Mouse (Mus musculus): Measurements from ENCODE around the gene Arvcf. TPM values are rescaled to one million over a fixed set of nuclear protein-coding genes. Genes with fewer than 3 reads are reported as not detected.
A peak's percentile ranks its signal among the peaks of the same experiment; 100 is the strongest.

Gene Arvcf
- total and polyA plus RNA-seq, 3 experiments, result 9.1 to 14.5 TPM; not detected in 1

DNA sequence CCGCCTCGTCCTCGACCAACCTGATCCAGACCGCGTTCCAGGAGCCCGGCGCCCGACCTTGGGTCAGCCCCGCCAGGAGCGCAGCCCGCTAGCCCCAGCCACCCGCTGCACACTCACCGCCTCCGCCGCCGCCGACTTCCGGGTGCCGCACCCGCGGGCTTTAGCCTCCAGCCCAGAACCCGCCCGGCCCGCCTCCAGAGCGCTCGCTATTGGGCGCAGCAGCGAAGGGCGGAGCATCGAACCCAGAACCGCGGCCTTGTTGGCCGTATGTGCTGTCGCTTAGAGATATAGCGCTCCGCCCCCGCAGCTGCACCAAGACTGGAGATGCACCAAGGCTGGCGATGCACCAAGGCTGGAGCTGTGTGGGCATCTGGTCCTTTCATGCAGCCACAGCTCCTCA lies 4.2 kb upstream of the Arvcf start (continued):
- TF ChIP-seq POLR2AphosphoS5 (IDR thresholded peaks at IDR 0.05; ENCODE audit: borderline replicate concordance, low read depth, low read length), result no peak
- peak in 1 of 2 experiments; percentile 30; a peak in 1 of 4 replicates for TF ChIP-seq EP300 (IDR thresholded peaks at IDR 0.05; ENCODE audit: low read depth in 1 of 2, low read length in 2 of 2)
- TF ChIP-seq HCFC1 (IDR thresholded peaks at IDR 0.05; ENCODE audit: low read depth, low read length), result peak; percentile 69
- no peak for TF ChIP-seq KAT2A (conservative IDR thresholded peaks at IDR 0.05; ENCODE audit: low read depth, low read length)
- TF ChIP-seq USF2 (IDR thresholded peaks at IDR 0.05; ENCODE audit: borderline replicate concordance in 1 of 2, insufficient read depth in 1 of 2, low read depth in 1 of 2, low read length in 2 of 2), result no peak
- peak; percentile 86; the same call in 1 of the 2 replicates for TF ChIP-seq POLR2AphosphoS2 (IDR thresholded peaks at IDR 0.05; ENCODE audit: low read length)
- TF ChIP-seq ELF1 (IDR thresholded peaks at IDR 0.05; ENCODE audit: low read depth, low read length), result peak; percentile 99
- TF ChIP-seq SIN3A (IDR thresholded peaks at IDR 0.05; ENCODE audit: low read length), result peak; percentile 80
- TF ChIP-seq UBTF (IDR thresholded peaks at IDR 0.05; ENCODE audit: borderline replicate concordance, insufficient read depth, low read depth, low read length), result no peak
- TF ChIP-seq MAFK (IDR thresholded peaks at IDR 0.05; ENCODE audit: borderline replicate concordance, low read depth, low read length), result no peak
- peak; percentile 60; the same call in 1 of the 2 replicates for TF ChIP-seq ZMIZ1 (IDR thresholded peaks at IDR 0.05; ENCODE audit: low read depth, low read length)

DNA sequence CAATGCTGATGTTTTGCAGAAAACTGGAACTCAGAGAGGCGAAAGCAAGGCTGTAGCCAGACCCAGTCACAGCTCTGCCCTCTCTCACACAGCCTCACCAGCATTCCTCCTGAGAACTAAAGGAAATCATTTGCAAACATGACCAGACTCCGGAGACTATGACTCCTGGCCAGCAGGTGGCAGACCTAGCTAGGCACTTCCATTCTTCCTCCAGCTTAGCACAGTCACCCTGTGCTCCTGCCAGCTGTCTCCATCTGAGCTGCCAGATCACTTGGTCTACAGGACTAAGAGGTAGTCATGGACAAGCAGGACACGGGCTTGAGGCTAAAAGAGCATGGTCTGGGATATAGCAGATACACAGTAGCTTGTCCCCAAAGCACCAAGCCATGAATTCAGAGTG lies 2.7 kb upstream of the Arvcf start:
- Histone ChIP-seq H3K27ac (ENCODE audit: control insufficient read depth, low read depth, low read length) (no peak overlapping the region), H3K36me3 (ENCODE audit: control insufficient read depth in 1 of 2, insufficient read depth in 2 of 2, low read length in 2 of 2) (peaks cover 0 to 21% of the 10 kb centered on the region in 2 experiments; a peak in 2 of 4 replicates), H3K4me1 (ENCODE audit: control insufficient read depth in 1 of 2, insufficient read depth in 2 of 2, low read length in 2 of 2) (peaks cover 9 to 15% of the 10 kb centered on the region in 2 experiments), H3K9ac (ENCODE audit: control insufficient read depth, low read depth, low read length, poor library complexity, severe bottlenecking) (no peak overlapping the region), H3K27me3 (ENCODE audit: control insufficient read depth in 1 of 2, insufficient read depth in 2 of 2, low read length in 2 of 2) (no peaks in the 10 kb centered on the region), H3K4me3 (ENCODE audit: control insufficient read depth in 1 of 2, insufficient read depth in 1 of 2, low read depth in 2 of 2, low read length in 2 of 2) (no peak overlapping the region), H3K79me2 (ENCODE audit: control insufficient read depth, insufficient read depth, low read length, poor library complexity) (peaks cover 17% of the 10 kb centered on the region), H3K9me3 (replicated peaks; ENCODE audit: insufficient read depth, low read length) (no peaks in the 10 kb centered on the region)
- peak; percentile 92 for DNase-seq (ENCODE audit: low read depth, low spot score)
- peak; percentile 30; the same call in 1 of the 2 replicates for TF ChIP-seq ETS1 (IDR thresholded peaks at IDR 0.05; ENCODE audit: low read depth, low read length)
- no peak for TF ChIP-seq TCF12 (IDR thresholded peaks at IDR 0.05; ENCODE audit: low read depth, low read length)
- TF ChIP-seq MAZ (IDR thresholded peaks at IDR 0.05; ENCODE audit: low read depth, low read length), result no peak
- TF ChIP-seq USF2 (IDR thresholded peaks at IDR 0.05; ENCODE audit: borderline replicate concordance in 1 of 2, insufficient read depth in 1 of 2, low read depth in 1 of 2, low read length in 2 of 2), result no peak
- TF ChIP-seq NRF1 (IDR thresholded peaks at IDR 0.05; ENCODE audit: insufficient read depth, low read depth, low read length, poor library complexity, severe bottlenecking), result no peak
- peak; percentile 92 for TF ChIP-seq RAD21 (IDR thresholded peaks at IDR 0.05; ENCODE audit: low read depth, low read length)
- TF ChIP-seq POLR2AphosphoS2 (IDR thresholded peaks at IDR 0.05; ENCODE audit: low read length), result no peak
- TF ChIP-seq EP300 (IDR thresholded peaks at IDR 0.05; ENCODE audit: low read depth in 1 of 2, low read length in 2 of 2), result no peak
- no peak for TF ChIP-seq MYC (IDR thresholded peaks at IDR 0.05; ENCODE audit: low read depth, low read length)
- no peak for TF ChIP-seq MXI1 (IDR thresholded peaks at IDR 0.05; ENCODE audit: low read depth, low read length)
- no peak for TF ChIP-seq BHLHE40 (IDR thresholded peaks at IDR 0.05; ENCODE audit: borderline replicate concordance, low read depth, low read length)
- peak; percentile 68; the same call in 1 of the 2 replicates for TF ChIP-seq SIN3A (IDR thresholded peaks at IDR 0.05; ENCODE audit: low read length)
- peak; percentile 91 for TF ChIP-seq ZC3H11A (IDR thresholded peaks at IDR 0.05; ENCODE audit: low read depth, low read length)
- no peak for TF ChIP-seq POLR2AphosphoS5 (IDR thresholded peaks at IDR 0.05; ENCODE audit: borderline replicate concordance, low read depth, low read length)
- TF ChIP-seq POLR2A (IDR thresholded peaks at IDR 0.05; ENCODE audit: control insufficient read depth in 1 of 2, insufficient read depth in 1 of 2, low read depth in 1 of 2, low read length in 2 of 2, poor library complexity in 1 of 2), result no peak
- TF ChIP-seq CTCF (IDR thresholded peaks at IDR 0.05 in 2 of 3, conservative IDR thresholded peaks at IDR 0.05 in 1 of 3; ENCODE audit: control insufficient read depth in 1 of 3, insufficient read depth in 1 of 3, low read depth in 2 of 3, low read length in 3 of 3, poor library complexity in 1 of 3, severe bottlenecking in 1 of 3), result peak; percentile 83 to 99 (median 91)
- TF ChIP-seq ZKSCAN1 (IDR thresholded peaks at IDR 0.05; ENCODE audit: low read depth, low read length), result no peak
- TF ChIP-seq TBP (IDR thresholded peaks at IDR 0.05; ENCODE audit: low read depth, low read length), result 0 out of 2 replicates have a peak, but pooled peaks have one; percentile 28
- no peak for TF ChIP-seq MEF2A (IDR thresholded peaks at IDR 0.05; ENCODE audit: extremely low read depth, insufficient replicate concordance, low read depth, low read length, poor library complexity, severe bottlenecking)
- peak; percentile 18; the same call in 1 of the 2 replicates for TF ChIP-seq USF1 (IDR thresholded peaks at IDR 0.05; ENCODE audit: low read depth, low read length)
- TF ChIP-seq ZNF384 (IDR thresholded peaks at IDR 0.05; ENCODE audit: low read depth, low read length), result peak; percentile 4; the same call in 1 of the 2 replicates
- no peak for TF ChIP-seq GATA1 (IDR thresholded peaks at IDR 0.05; ENCODE audit: low read depth, low read length)
- peak; percentile 91 for TF ChIP-seq SMC3 (IDR thresholded peaks at IDR 0.05; ENCODE audit: low read depth, low read length)
- 0 out of 2 replicates have a peak, but pooled peaks have one; percentile 23 for TF ChIP-seq HCFC1 (IDR thresholded peaks at IDR 0.05; ENCODE audit: low read depth, low read length)
- TF ChIP-seq GABPA (IDR thresholded peaks at IDR 0.05; ENCODE audit: low read depth, low read length), result no peak
- no peak for TF ChIP-seq CHD2 (IDR thresholded peaks at IDR 0.05; ENCODE audit: low read length)
- TF ChIP-seq CHD1 (IDR thresholded peaks at IDR 0.05; ENCODE audit: low read depth, low read length), result no peak
- TF ChIP-seq RCOR1 (IDR thresholded peaks at IDR 0.05; ENCODE audit: low read depth, low read length), result no peak

Data from MEL (cell line).